Mouse (Mus musculus) erythroblast, adult 5-6 weeks (primary cell): ENCODE measurements around the gene Pkn1. TPM values are rescaled to one million over a fixed set of nuclear protein-coding genes. Genes with fewer than 3 reads are reported as not detected.

Experiments used
- ATAC-seq: replicated peaks from 2 replicates; pipeline ENCODE4 v1.8.0; 2016; ENCODE audit warnings: moderate number of reproducible peaks, mild to moderate bottlenecking, moderate TSS enrichment, inconsistent platforms; ENCODE audit not compliant: poor library complexity, low FRiP score, severe bottlenecking
- total RNA-seq, 2 experiments: library from RNA; stranded (forward) in 1 of 2; stranded (reverse) in 1 of 2; fragments of 150-400 nt in 1 of 2; fragments of 200-764, 138-1000 nt in 1 of 2; gene quantifications; 2 replicates each; pipeline versions ENCODE4 v1.2.3 to v1.2.4; 2015 to 2017; ENCODE audit warnings: low replicate concordance in 2 of 2

The Pkn1 gene
- total RNA-seq, 2 experiments from 2014 or later: 5.2 to 30.6 TPM

GRCm38 (mm10) chr8:83695351-83696106 is 3.5 kb downstream of the Pkn1 start:
- no peak for ATAC-seq

DNA sequence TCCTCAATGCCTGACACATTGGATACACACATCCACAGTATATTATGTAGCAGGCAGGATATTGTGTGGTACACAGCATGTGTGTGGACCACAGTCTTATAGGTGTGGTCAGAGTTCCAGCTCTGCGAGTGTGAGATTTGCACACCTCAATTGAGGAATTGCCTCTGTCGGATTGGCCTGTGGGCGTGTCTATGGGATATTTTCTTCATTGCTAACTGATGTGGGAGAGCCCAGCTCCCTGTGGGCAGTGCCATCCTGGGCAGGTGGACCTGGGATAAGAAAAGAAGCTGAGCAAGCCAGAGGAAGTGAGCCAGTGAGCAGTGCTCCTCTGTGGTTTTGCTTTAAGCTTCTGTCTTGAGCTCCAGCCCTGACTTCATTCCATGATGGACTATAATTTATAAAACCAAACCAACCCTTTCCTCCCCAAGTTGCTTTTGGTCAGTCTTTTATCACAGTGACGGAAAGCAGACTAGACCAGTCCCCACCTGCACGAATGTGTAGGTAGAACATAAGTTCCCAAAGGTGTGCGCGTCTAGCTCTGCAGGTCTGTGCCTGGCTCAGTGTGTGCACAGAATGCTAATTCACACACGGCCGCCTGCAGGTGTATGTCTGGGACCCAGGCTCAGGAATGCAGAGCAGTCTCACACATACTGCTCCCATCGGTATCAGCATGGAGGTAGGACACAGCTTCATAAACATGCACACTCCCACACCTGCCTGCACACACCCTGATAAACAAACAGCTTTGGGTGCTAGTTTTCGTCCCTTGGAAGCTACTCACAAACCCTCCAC is 4.4 kb downstream of the Pkn1 start:
- ATAC-seq: no peak

DNA sequence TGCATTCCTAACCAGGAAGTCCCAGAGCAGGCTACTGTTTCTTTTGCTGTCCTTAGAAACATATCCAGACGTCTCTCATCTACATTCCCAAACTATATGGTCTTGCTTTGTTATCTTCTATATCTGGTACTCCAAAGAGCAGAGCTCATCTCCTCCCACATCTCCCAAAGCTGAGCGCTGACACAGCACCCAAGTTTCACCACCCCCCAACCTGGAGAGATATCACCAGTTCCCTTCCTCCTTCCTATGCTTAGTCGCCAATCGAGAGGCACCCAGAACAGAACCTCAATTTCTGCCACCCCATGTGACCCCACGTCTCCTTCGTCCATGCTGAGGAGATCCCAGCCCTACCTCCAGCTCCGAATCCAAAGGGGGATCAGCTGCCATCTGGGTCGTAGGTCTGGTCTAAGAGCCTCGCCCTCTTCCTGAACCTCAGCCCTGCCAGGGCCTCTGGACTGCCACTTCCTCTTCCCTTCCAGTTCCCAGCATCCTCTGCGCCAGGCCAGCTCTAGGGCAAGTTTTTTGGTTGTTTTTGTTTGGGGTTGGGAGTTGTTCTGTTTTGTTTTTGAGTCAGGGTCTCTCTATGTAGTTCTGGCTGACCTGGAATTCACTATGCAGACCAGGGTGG is 5.3 kb downstream of the Pkn1 start:
- no peak for ATAC-seq

- no peak for ATAC-seq
These were observed 9.7 kb downstream of the Pkn1 start for GRCm38 (mm10) chr8:83689264-83689663.

DNA sequence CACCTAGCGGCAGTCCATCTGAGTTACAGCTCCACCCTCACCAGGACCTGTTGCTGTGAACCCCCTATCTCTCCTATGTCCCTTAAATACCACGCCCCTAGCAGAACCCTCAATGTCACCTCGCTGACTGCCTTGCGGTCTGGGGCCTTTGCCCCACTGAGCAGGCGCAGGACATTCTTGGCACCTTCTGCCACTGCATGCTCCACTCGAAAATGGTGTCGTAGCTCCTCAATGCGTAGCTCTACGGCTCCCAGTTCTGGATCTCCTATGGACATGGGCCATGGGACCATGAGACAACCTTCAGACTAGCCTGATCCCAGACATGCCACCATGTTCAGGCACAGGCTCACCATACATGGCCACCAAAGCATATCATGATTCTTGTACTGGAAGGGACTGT is 14.5 kb downstream of the Pkn1 start:
- ATAC-seq: no peak

DNA sequence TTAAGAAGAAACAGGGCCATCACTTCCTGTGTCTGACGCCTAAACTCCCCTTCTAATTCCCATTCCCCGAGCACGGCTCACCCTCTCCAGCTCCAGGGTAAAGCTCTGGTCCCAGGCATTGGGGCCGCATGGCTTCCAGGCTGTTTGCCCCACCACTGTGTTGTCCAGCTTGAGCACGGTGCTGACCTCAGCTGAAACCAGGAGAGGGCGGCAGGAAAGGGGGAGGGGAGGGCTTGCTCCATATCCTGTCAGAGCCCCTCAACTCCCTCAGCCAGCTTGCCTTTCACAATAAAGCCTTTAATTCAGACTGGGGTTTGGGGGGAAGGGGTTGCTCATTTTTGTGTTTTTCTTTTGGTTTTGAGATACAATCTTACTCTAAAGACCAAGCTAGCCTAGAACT is 17.9 kb downstream of the Pkn1 start:
- ATAC-seq: no peak

DNA sequence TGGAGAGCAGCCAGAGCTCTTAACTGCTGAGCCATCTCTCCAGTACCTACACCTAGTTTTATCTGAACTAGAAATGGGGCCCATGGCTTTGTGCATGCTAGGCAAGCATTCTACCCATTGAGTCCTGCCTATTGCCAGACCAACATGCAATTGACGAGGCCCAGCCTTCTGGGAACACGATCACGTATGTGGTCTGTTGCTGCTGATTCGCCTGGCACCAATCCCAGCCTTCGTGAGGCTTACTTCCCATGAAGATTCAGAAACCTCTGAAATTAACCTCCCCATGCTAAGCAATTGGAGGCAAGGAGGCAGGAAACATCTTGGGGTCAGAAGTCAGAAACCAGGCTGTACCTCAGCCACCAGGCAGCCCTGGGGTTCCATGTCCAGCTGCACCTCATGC is 18.4 kb downstream of the Pkn1 start:
- ATAC-seq: no peak

GRCm38 (mm10) chr8:83679866-83680265 is 19.1 kb downstream of the Pkn1 start:
- no peak for ATAC-seq

GRCm38 (mm10) chr8:83674497-83674896 is 24.5 kb downstream of the Pkn1 start:
- ATAC-seq: no peak

DNA sequence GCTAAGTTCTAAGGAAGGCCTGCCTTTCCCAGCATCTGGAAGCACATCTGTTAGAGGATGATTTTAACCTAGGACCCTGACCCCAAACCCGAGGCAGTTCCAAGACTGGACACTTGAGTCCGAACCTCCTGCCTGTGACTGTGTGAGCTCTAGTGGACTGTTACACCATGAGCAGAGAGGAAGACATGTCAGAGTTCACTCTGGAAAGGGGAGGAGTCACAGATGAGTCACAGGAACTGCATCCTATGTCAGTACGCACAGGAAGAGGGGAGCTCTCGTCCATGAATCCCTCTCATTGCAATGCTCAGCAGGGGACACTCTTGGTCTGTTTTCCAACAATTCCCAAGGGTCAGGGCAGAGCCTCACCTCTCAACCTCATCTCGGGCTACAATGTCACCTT is 26.0 kb downstream of the Pkn1 start:
- no peak for ATAC-seq

- no peak for ATAC-seq
These were observed 30.0 kb downstream of the Pkn1 start for GRCm38 (mm10) chr8:83669013-83669412.

DNA sequence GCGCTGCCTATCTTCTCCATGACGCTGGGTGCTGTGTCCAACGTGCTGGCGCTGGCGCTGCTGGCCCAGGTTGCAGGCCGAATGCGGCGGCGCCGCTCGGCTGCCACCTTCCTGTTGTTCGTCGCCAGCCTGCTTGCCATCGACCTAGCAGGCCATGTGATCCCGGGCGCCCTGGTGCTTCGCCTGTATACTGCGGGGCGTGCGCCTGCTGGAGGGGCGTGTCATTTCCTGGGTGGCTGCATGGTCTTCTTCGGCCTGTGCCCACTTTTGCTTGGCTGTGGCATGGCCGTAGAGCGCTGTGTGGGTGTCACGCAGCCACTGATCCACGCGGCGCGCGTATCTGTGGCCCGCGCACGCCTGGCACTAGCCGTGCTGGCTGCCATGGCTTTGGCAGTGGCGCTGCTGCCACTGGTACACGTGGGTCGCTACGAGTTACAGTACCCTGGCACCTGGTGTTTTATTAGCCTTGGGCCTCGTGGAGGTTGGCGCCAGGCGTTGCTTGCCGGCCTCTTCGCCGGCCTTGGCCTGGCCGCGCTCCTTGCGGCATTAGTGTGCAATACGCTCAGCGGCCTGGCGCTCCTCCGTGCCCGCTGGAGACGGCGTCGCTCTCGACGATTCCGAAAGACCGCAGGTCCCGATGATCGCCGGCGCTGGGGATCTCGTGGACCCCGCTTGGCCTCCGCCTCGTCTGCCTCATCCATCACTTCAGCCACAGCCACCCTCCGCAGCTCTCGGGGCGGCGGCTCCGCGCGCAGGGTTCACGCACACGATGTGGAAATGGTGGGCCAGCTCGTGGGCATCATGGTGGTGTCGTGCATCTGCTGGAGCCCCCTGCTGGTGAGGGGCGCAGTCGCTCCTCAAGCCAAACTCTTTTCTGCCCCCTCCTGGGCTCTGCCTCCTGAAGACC is 30.7 kb downstream of the Pkn1 start:
- ATAC-seq: 0 out of 2 replicates have a peak, but pooled peaks have one; percentile 29

DNA sequence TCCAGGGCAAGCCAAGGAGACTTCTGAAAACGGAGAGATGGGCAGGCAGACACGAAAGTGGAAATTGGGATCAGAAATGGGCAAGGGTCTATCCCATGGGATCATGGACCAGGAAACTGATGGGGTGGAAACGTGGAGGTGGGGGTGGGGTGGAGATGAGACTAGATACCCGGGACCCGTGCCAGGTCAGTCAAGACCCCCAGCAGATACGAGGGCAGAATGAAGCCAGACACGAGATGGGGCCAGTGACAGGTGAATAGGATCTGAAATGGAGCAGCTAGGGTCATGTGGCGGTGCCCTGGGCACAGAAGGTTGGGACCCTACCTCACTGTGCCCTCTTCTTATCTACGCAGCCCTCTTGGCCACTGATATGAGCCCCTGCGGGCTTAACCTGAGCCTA is 31.5 kb downstream of the Pkn1 start:
- ATAC-seq: no peak

DNA sequence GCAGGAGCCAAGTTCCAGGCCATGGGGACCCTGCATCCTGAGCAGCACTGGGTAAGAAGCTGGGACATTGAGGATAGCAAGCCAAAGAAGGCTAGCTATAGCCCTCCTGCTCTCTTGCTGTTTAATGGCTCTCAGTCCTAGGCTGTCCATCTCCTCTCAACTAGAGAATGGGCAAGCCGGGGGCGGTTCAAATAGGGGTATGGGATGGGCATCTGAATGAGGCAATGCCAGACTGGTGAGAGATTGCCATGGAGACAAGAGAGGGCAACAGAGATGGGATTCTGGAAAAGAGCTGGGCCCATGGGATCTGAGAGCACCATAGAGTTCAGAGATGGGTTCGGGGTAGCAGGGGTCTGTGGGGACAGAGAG is 32.1 kb downstream of the Pkn1 start:
- no peak for ATAC-seq

DNA sequence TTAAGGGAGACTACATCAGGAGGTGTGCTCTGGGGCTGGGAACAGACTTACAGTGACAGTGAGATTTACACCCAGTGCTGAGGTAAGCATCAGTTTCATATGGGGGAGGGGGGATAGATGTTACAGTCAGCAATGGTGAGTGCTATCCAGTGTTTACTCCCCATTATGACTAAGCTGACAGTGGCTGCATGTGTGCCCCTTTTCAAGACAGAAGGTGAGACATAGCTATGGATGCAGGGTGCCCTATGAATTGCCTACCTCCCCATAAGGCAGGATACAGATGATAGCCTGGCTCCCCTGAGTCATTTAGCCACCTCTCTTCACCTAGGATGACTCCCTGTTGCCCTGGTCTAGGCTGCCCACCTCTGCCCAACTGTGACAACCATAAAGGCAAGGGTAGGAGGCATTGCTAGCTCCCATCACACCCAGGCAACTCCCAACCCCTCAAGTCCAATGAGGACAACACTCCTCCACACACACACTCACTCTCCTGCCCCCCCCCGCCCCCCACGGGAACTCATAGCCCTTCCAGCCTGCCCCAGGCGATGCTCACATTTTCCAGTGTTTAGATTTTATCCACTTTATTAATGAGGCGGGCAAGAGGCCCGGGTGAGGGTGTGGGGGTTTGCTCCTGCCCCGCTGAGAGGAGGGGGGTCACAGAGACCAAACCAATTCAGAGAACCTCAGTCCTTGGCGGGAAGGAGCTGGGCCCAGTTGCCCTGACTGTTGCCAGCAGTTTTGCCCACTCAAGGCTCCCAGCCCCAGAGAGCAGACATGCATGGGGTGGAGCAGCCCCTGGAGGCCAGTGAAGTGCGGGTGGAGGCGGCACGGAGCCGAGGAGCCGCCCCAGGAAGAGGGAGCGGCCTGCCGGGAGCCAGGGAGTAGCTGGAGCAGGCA is 32.8 kb downstream of the Pkn1 start, which contains the start of gene Ptger1:
Ptger1 (plus strand) TSS at position 710 of the 897 bp plus-strand sequence.
- no peak for ATAC-seq

GRCm38 (mm10) chr8:83664931-83665625 is 33.9 kb downstream of the Pkn1 start:
- no peak for ATAC-seq

DNA sequence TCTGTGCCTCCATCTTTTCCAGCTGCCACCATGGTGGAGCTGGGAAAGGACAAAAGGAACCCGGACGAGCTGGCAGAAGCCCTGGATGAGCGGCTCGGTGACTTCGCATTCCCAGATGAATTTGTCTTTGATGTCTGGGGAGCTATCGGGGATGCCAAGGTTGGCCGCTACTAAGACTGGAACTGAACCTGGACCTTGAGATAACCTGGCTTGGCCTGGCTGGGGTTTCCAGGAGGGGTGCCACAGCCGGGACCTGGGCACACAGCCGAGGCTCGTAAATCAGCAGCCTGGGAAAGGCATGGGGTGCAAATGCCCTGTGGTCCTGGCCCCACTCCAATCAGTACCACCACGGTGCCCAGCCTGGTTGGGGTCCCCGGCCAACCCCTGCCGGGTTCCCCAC is 34.9 kb downstream of the Pkn1 start:
- no peak for ATAC-seq

DNA sequence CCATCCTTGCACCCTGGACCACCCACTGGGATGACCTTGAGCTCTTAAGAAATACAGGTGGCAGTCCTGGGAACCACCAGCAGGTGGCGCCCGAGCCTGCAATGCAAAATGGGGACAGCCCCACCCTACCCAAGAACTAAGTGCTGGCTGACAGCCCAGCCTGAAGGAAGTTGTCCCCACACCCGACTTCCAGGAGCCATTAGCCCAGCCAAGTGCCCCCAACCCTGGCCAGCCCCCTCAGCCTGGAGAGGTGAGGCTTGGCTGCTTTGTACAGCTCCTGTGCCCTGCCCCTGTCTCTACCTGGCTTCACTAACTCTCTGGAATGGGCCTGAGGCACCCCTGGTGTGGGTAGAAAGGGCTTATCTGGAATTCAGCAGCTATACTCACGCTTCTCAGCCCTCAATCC is 36.6 kb downstream of the Pkn1 start:
- peak; percentile 77 for ATAC-seq
